Mouse (Mus musculus): ENCODE data around the gene Ces1a. TPM values are rescaled to one million over a fixed set of nuclear protein-coding genes. Genes with fewer than 3 reads are reported as not detected.
A peak's percentile ranks its signal among the peaks of the same experiment; 100 is the strongest.

The Ces1a gene
- polyA plus RNA-seq, 1 experiment from 2014 or later: not detected

GRCm38 (mm10) chr8:93040776-93041567 lies 7.0 kb downstream of the Ces1a start:
- no peak for DNase-seq (ENCODE audit: low spot score)
- WGBS: 95% methylated on average over 4 of the region's 4 CpGs
- no peak overlapping the region for H3K4me3 ChIP-seq
- H3K4me1 ChIP-seq: peaks cover 4% of the 10 kb centered on the region; the same call in 1 of the 2 replicates
- H3K9me3 ChIP-seq (replicated peaks): no peaks in the 10 kb centered on the region
- H3K27me3 ChIP-seq (ENCODE audit: low read depth, poor library complexity, severe bottlenecking): no peaks in the 10 kb centered on the region
- H3K36me3 ChIP-seq: no peaks in the 10 kb centered on the region
- no peak overlapping the region for H3K27ac ChIP-seq

- Histone ChIP-seq H3K27ac (no peak overlapping the region), H3K4me1 (peaks cover 4% of the 10 kb centered on the region; the same call in 1 of the 2 replicates), H3K36me3 (no peaks in the 10 kb centered on the region), H3K4me3 (no peak overlapping the region), H3K9me3 (replicated peaks) (no peaks in the 10 kb centered on the region), H3K27me3 (ENCODE audit: low read depth, poor library complexity, severe bottlenecking) (no peaks in the 10 kb centered on the region)
- no peak for DNase-seq (ENCODE audit: low spot score)
- 85% methylated on average over 2 of the region's 2 CpGs for WGBS
Measured at GRCm38 (mm10) chr8:93040256-93040655, 7.7 kb downstream of the Ces1a start.

- DNase-seq (ENCODE audit: low spot score): no peak
- H3K36me3 ChIP-seq: no peaks in the 10 kb centered on the region
- no peaks in the 10 kb centered on the region for H3K27me3 ChIP-seq (ENCODE audit: low read depth, poor library complexity, severe bottlenecking)
- peaks cover 4% of the 10 kb centered on the region; the same call in 1 of the 2 replicates for H3K4me1 ChIP-seq
- H3K9me3 ChIP-seq (replicated peaks): no peaks in the 10 kb centered on the region
- H3K4me3 ChIP-seq: no peak overlapping the region
- H3K27ac ChIP-seq: no peak overlapping the region
- WGBS: 12% methylated on average over 2 of the region's 2 CpGs
Measured at GRCm38 (mm10) chr8:93038831-93039230, 9.2 kb downstream of the Ces1a start.

- Histone ChIP-seq H3K9me3 (replicated peaks) (no peaks in the 10 kb centered on the region), H3K27me3 (ENCODE audit: low read depth, poor library complexity, severe bottlenecking) (no peaks in the 10 kb centered on the region), H3K36me3 (no peaks in the 10 kb centered on the region), H3K4me1 (no peaks in the 10 kb centered on the region), H3K27ac (no peak overlapping the region), H3K4me3 (no peak overlapping the region)
- no peak for DNase-seq (ENCODE audit: low spot score)
- 85% methylated on average over 2 of the region's 2 CpGs for WGBS
Measured at GRCm38 (mm10) chr8:93030664-93031063, 17.3 kb downstream of the Ces1a start.

GRCm38 (mm10) chr8:93021738-93022137 lies 26.3 kb downstream of the Ces1a start:
- no peaks in the 10 kb centered on the region for H3K27me3 ChIP-seq (ENCODE audit: low read depth, poor library complexity, severe bottlenecking)
- 77% methylated on average over 5 of the region's 5 CpGs for WGBS
- no peaks in the 10 kb centered on the region for H3K9me3 ChIP-seq (replicated peaks)
- H3K27ac ChIP-seq: no peak overlapping the region
- no peak overlapping the region for H3K4me3 ChIP-seq
- H3K36me3 ChIP-seq: no peaks in the 10 kb centered on the region
- DNase-seq (ENCODE audit: low spot score): no peak
- no peaks in the 10 kb centered on the region for H3K4me1 ChIP-seq

- Histone ChIP-seq H3K27me3 (ENCODE audit: low read depth, poor library complexity, severe bottlenecking) (no peaks in the 10 kb centered on the region), H3K27ac (no peak overlapping the region), H3K4me3 (no peak overlapping the region), H3K36me3 (no peaks in the 10 kb centered on the region), H3K4me1 (no peaks in the 10 kb centered on the region), H3K9me3 (replicated peaks) (no peaks in the 10 kb centered on the region)
- 69% methylated on average over 4 of the region's 4 CpGs for WGBS
- DNase-seq (ENCODE audit: low spot score): no peak
Measured at GRCm38 (mm10) chr8:93014300-93014699, 33.7 kb downstream of the Ces1a start.

- Histone ChIP-seq H3K4me1 (no peaks in the 10 kb centered on the region), H3K36me3 (no peaks in the 10 kb centered on the region), H3K9me3 (replicated peaks) (no peaks in the 10 kb centered on the region), H3K27ac (no peak overlapping the region), H3K27me3 (ENCODE audit: low read depth, poor library complexity, severe bottlenecking) (no peaks in the 10 kb centered on the region), H3K4me3 (no peak overlapping the region)
- 74% methylated on average over 6 of the region's 6 CpGs for whole genome bisulfite sequencing
- DNase-seq (ENCODE audit: low spot score): no peak
Measured at GRCm38 (mm10) chr8:93012226-93012625, 35.8 kb downstream of the Ces1a start.

GRCm38 (mm10) chr8:93011439-93011838 lies 36.6 kb downstream of the Ces1a start:
- 11% methylated on average over 9 of the region's 9 CpGs for WGBS
- no peaks in the 10 kb centered on the region for H3K36me3 ChIP-seq
- no peak overlapping the region for H3K27ac ChIP-seq
- peak; percentile 91 for DNase-seq (ENCODE audit: low spot score)
- no peak overlapping the region for H3K4me3 ChIP-seq
- H3K27me3 ChIP-seq (ENCODE audit: low read depth, poor library complexity, severe bottlenecking): no peaks in the 10 kb centered on the region
- H3K9me3 ChIP-seq (replicated peaks): no peaks in the 10 kb centered on the region
- no peaks in the 10 kb centered on the region for H3K4me1 ChIP-seq

- WGBS: 32% methylated on average over 5 of the region's 5 CpGs
- Histone ChIP-seq H3K9me3 (replicated peaks) (no peaks in the 10 kb centered on the region), H3K4me3 (no peak overlapping the region), H3K27me3 (ENCODE audit: low read depth, poor library complexity, severe bottlenecking) (no peaks in the 10 kb centered on the region), H3K36me3 (no peaks in the 10 kb centered on the region), H3K4me1 (no peaks in the 10 kb centered on the region), H3K27ac (no peak overlapping the region)
- DNase-seq (ENCODE audit: low spot score): peak; percentile 43
Measured at GRCm38 (mm10) chr8:93010286-93010685, 37.7 kb downstream of the Ces1a start.

GRCm38 (mm10) chr8:92998600-92998999 lies 49.4 kb downstream of the Ces1a start:
- 51% methylated on average over 2 of the region's 2 CpGs for WGBS
- Histone ChIP-seq H3K36me3 (no peaks in the 10 kb centered on the region), H3K4me3 (no peak overlapping the region), H3K9me3 (replicated peaks) (no peaks in the 10 kb centered on the region), H3K4me1 (0 out of 2 replicates have a peak, but pooled peaks cover 6% of the 10 kb centered on the region), H3K27me3 (ENCODE audit: low read depth, poor library complexity, severe bottlenecking) (no peaks in the 10 kb centered on the region), H3K27ac (no peak overlapping the region)
- peak; percentile 54 for DNase-seq (ENCODE audit: low spot score)

GRCm38 (mm10) chr8:92996840-92997239 lies 51.2 kb downstream of the Ces1a start:
- Histone ChIP-seq H3K4me1 (0 out of 2 replicates have a peak, but pooled peaks cover 6% of the 10 kb centered on the region), H3K27me3 (ENCODE audit: low read depth, poor library complexity, severe bottlenecking) (no peaks in the 10 kb centered on the region), H3K27ac (no peak overlapping the region), H3K9me3 (replicated peaks) (no peaks in the 10 kb centered on the region), H3K4me3 (no peak overlapping the region), H3K36me3 (no peaks in the 10 kb centered on the region)
- peak; percentile 54 for DNase-seq (ENCODE audit: low spot score)
- 24% methylated on average over 5 of the region's 5 CpGs for WGBS

GRCm38 (mm10) chr8:92984376-92984775 lies 63.6 kb downstream of the Ces1a start:
- no peak for DNase-seq (ENCODE audit: low spot score)
- WGBS: 52% methylated on average over 2 of the region's 2 CpGs

GRCm38 (mm10) chr8:92982491-92982890 lies 65.5 kb downstream of the Ces1a start:
- Histone ChIP-seq H3K9me3 (replicated peaks) (no peaks in the 10 kb centered on the region), H3K27ac (no peak overlapping the region), H3K36me3 (no peaks in the 10 kb centered on the region), H3K27me3 (ENCODE audit: low read depth, poor library complexity, severe bottlenecking) (no peaks in the 10 kb centered on the region), H3K4me3 (no peak overlapping the region), H3K4me1 (no peaks in the 10 kb centered on the region)
- WGBS: 85% methylated on average over 3 of the region's 3 CpGs
- DNase-seq (ENCODE audit: low spot score): no peak

More at GRCm38 (mm10) chr8:92984376-92984775, 63.6 kb downstream of the Ces1a start:
- Histone ChIP-seq H3K27me3 (ENCODE audit: low read depth, poor library complexity, severe bottlenecking) (no peaks in the 10 kb centered on the region), H3K4me1 (no peaks in the 10 kb centered on the region), H3K4me3 (no peak overlapping the region), H3K9me3 (replicated peaks) (no peaks in the 10 kb centered on the region), H3K27ac (no peak overlapping the region), H3K36me3 (no peaks in the 10 kb centered on the region)
